Mouse (Mus musculus): ENCODE results near the gene C530025M09Rik.

Gene C530025M09Rik

DNA sequence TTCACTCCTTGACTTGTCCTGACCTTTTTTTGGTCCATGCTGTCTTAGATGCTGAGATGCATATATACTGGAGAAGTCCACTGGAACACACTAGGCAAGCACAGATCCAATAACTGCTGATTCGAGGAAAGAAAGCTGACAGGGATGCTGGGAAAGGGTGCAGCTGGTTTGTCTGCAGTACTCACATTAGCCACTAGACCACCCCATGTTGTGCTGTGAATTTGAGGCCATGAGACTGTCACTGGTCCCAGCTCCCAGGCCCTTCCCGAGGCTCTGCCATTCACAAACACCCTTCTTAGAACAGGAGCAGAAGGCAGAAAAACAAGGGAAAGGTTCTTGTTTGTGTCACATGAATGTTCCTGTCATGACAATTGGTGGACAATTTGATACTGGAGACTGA, 10.8 kb downstream of the C530025M09Rik start:
- H3K9me3 ChIP-seq (ENCODE audit: low read length): no peaks in the 10 kb centered on the region
- TF ChIP-seq NANOG (IDR thresholded peaks at IDR 0.05; ENCODE audit: borderline replicate concordance, low read length) (no peak), CTCF (conservative IDR thresholded peaks at IDR 0.05; ENCODE audit: low read length) (peak; percentile 48), POU5F1 (IDR thresholded peaks at IDR 0.05; ENCODE audit: borderline replicate concordance, low read length) (no peak)
- no peaks in the 10 kb centered on the region for H3K36me3 ChIP-seq (ENCODE audit: insufficient read depth, low read length)
- peaks cover 7% of the 10 kb centered on the region; the same call in 1 of the 2 replicates for H3K27me3 ChIP-seq (ENCODE audit: insufficient read depth, low read length)
- no peaks in the 10 kb centered on the region for H3K4me1 ChIP-seq (replicated peaks; ENCODE audit: low read depth, low read length)
- H3K4me3 ChIP-seq (replicated peaks; ENCODE audit: low read length): no peak overlapping the region

DNA sequence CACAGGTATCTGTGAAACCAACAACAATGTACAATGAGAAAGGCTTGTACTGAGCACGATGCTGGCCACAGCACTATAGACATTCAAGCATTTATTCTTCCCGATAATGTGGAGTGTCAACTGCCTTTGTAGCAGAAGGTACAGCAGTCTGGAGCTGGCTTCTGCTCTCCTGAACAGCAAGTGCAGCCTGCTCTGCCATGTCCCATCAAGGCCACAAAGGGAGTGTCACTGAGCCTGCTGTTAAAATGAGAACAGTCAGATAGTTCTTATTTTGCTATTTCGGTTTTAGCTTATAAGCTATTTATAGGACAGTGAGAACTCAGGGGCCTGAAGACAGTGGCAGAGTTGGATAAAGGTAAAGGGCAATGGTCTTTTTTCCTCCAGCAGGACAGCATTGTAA, 11.3 kb downstream of the C530025M09Rik start:
- TF ChIP-seq CTCF (conservative IDR thresholded peaks at IDR 0.05; ENCODE audit: low read length): no peak
- no peak for TF ChIP-seq NANOG (IDR thresholded peaks at IDR 0.05; ENCODE audit: borderline replicate concordance, low read length)
- no peak for TF ChIP-seq POU5F1 (IDR thresholded peaks at IDR 0.05; ENCODE audit: borderline replicate concordance, low read length)
- peaks cover 7% of the 10 kb centered on the region; the same call in 1 of the 2 replicates for H3K27me3 ChIP-seq (ENCODE audit: insufficient read depth, low read length)
- no peaks in the 10 kb centered on the region for H3K36me3 ChIP-seq (ENCODE audit: insufficient read depth, low read length)
- H3K4me1 ChIP-seq (replicated peaks; ENCODE audit: low read depth, low read length): no peaks in the 10 kb centered on the region
- H3K4me3 ChIP-seq (replicated peaks; ENCODE audit: low read length): no peak overlapping the region
- no peaks in the 10 kb centered on the region for H3K9me3 ChIP-seq (ENCODE audit: low read length)

DNA sequence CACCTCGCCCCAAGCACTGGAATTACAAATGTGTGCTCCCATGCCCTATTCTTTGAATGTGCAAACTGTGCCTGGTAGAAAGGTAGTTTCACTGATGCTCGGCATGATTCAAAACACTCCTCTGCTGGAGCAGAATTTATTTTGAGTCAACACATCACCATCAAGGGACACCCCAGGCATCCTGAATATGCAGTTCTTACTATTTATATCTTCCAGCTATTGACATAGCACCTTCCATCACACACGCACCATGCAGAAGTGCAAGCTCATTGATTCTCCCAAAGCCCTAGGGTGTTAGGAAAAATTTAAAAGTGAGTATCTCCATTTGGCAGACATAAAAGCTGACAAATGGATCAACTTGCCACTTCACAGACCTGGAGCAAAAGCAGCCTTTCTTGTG, 12.6 kb downstream of the C530025M09Rik start:
- Histone ChIP-seq H3K4me3 (replicated peaks; ENCODE audit: low read length) (no peak overlapping the region), H3K4me1 (replicated peaks; ENCODE audit: low read depth, low read length) (no peaks in the 10 kb centered on the region), H3K27me3 (ENCODE audit: insufficient read depth, low read length) (peaks cover 7% of the 10 kb centered on the region; the same call in 1 of the 2 replicates), H3K9me3 (ENCODE audit: low read length) (no peaks in the 10 kb centered on the region), H3K36me3 (ENCODE audit: insufficient read depth, low read length) (no peaks in the 10 kb centered on the region)
- TF ChIP-seq NANOG (IDR thresholded peaks at IDR 0.05; ENCODE audit: borderline replicate concordance, low read length): no peak
- TF ChIP-seq CTCF (conservative IDR thresholded peaks at IDR 0.05; ENCODE audit: low read length): no peak
- TF ChIP-seq POU5F1 (IDR thresholded peaks at IDR 0.05; ENCODE audit: borderline replicate concordance, low read length): no peak

DNA sequence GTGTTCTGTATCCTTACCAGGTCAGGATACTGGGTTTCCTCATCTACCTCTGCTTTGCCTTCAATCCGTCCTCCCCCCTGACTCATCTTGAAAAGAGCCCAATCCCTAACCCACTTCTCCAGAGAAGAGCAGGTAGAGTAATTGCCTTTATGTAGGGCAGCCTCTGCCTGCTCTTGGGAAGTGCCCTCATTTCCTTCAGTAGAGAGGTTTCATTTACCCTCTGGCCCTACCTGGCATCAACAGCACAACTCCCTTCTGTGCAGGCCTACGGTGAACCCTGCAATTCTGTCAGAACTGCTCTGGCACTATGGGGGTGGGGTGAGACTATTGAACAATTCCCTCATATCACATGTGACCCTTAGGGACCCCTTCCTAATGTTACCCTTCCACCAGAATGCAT, 18.1 kb downstream of the C530025M09Rik start:
- H3K36me3 ChIP-seq (ENCODE audit: insufficient read depth, low read length): no peaks in the 10 kb centered on the region
- no peaks in the 10 kb centered on the region for H3K4me1 ChIP-seq (replicated peaks; ENCODE audit: low read depth, low read length)
- H3K27me3 ChIP-seq (ENCODE audit: insufficient read depth, low read length): no peaks in the 10 kb centered on the region
- H3K4me3 ChIP-seq (replicated peaks; ENCODE audit: low read length): no peak overlapping the region
- no peak for TF ChIP-seq POU5F1 (IDR thresholded peaks at IDR 0.05; ENCODE audit: borderline replicate concordance, low read length)
- H3K9me3 ChIP-seq (ENCODE audit: low read length): no peaks in the 10 kb centered on the region

DNA sequence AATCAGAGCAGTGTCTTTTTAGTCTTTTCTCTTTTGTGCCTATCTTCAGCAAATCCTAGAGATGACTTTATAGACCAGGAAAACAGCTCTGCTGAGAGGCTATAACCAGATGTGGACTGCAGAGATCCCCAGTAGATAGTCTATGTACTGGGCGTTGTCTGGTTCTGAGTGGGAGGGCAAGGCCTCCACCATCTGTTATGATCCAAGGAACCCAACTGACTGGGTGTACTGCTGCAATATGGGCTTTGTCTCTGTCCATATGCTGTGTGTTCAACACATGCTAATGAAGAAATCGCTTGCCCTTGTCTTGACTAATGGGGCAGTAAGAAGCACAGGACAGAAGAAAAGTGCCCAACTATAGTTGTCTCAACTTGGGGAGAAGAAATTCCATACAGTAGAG, 25.8 kb downstream of the C530025M09Rik start:
- Histone ChIP-seq H3K27me3 (ENCODE audit: insufficient read depth, low read length) (no peaks in the 10 kb centered on the region), H3K4me3 (replicated peaks; ENCODE audit: low read length) (no peak overlapping the region), H3K9me3 (ENCODE audit: low read length) (no peaks in the 10 kb centered on the region), H3K4me1 (replicated peaks; ENCODE audit: low read depth, low read length) (no peaks in the 10 kb centered on the region), H3K36me3 (ENCODE audit: insufficient read depth, low read length) (no peaks in the 10 kb centered on the region)
- no peak for TF ChIP-seq NANOG (IDR thresholded peaks at IDR 0.05; ENCODE audit: borderline replicate concordance, low read length)
- TF ChIP-seq CTCF (conservative IDR thresholded peaks at IDR 0.05; ENCODE audit: low read length): no peak
- no peak for TF ChIP-seq POU5F1 (IDR thresholded peaks at IDR 0.05; ENCODE audit: borderline replicate concordance, low read length)

DNA sequence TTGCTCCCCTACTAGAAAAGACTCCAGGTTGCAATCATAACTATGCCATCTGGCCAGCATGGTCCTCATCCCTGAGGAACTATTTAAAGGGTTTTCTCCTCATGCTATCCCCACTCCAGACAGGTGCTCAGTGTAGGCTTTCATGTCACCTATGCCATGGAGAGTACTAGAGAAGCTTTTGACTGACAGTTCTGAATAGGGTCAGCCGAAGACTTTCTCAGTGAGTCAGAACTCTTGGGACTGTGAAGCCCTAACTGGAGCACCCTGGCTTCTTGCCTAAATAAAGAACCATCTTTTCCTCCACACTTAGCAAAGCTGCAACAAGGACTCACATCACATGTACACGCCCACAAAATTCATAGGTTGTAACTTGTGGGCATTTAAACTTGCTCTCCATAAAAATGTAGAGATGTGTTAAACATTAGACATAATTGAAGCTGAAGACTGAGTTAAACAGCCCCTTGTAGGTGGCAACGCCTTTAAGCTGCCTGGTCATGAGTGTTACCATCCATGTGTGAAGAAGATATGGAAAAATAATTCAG, 26.3 kb downstream of the C530025M09Rik start:
- Histone ChIP-seq H3K4me1 (replicated peaks; ENCODE audit: low read depth, low read length) (peaks cover 1% of the 10 kb centered on the region; the same call in 1 of the 2 replicates), H3K36me3 (ENCODE audit: insufficient read depth, low read length) (no peaks in the 10 kb centered on the region), H3K9me3 (ENCODE audit: low read length) (no peaks in the 10 kb centered on the region), H3K4me3 (replicated peaks; ENCODE audit: low read length) (no peak overlapping the region), H3K27me3 (ENCODE audit: insufficient read depth, low read length) (no peaks in the 10 kb centered on the region)
- TF ChIP-seq CTCF (conservative IDR thresholded peaks at IDR 0.05; ENCODE audit: low read length): no peak
- TF ChIP-seq NANOG (IDR thresholded peaks at IDR 0.05; ENCODE audit: borderline replicate concordance, low read length): no peak

DNA sequence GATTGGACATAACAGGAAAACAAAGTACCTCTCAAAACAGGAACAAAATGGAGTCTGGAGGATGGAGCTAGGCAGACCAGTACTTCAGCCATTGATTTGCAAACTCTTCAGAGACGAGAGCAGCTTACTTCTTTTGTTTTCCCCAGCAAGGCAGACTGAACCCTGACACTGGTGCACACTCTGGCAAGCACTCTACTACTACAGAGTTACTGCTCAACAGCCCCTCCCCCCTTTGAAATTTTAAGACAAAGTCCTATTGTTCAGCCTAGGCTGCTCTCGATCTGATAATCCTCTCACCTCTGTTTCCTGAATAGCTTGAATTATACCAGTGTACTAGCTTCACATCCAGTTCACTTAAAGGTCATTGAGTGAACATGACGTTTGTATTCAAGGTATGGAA, 32.4 kb downstream of the C530025M09Rik start:
- Histone ChIP-seq H3K9me3 (ENCODE audit: low read length) (no peaks in the 10 kb centered on the region), H3K27me3 (ENCODE audit: insufficient read depth, low read length) (no peaks in the 10 kb centered on the region), H3K4me1 (replicated peaks; ENCODE audit: low read depth, low read length) (peaks cover 28% of the 10 kb centered on the region), H3K36me3 (ENCODE audit: insufficient read depth, low read length) (no peaks in the 10 kb centered on the region), H3K4me3 (replicated peaks; ENCODE audit: low read length) (no peak overlapping the region)
- no peak for TF ChIP-seq POU5F1 (IDR thresholded peaks at IDR 0.05; ENCODE audit: borderline replicate concordance, low read length)
- TF ChIP-seq CTCF (conservative IDR thresholded peaks at IDR 0.05; ENCODE audit: low read length): no peak
- TF ChIP-seq NANOG (IDR thresholded peaks at IDR 0.05; ENCODE audit: borderline replicate concordance, low read length): peak; percentile 7; the same call in 1 of the 2 replicates
